Mouse (Mus musculus): Measurements from ENCODE around the gene Ugt1a6b. TPM values are rescaled to one million over a fixed set of nuclear protein-coding genes. Genes with fewer than 3 reads are reported as not detected.
"Not testable (repeated sequence)": the region's sequence is repeated elsewhere in the genome, so short reads cannot be mapped to it uniquely, and the experiment has no call there.

Ugt1a6b gene
- total RNA-seq, 2 experiments from 2014 or later = 3.5 to 12.0 TPM

- DNase-seq (ENCODE audit: low spot score in 2 of 2) = not testable (repeated sequence)
These were observed 17.5 kb downstream of the Ugt1a6b start for GRCm38 (mm10) chr1:88120550-88120949.

- DNase-seq (ENCODE audit: low spot score in 2 of 2) = not testable (repeated sequence)
These were observed 18.5 kb downstream of the Ugt1a6b start for GRCm38 (mm10) chr1:88121521-88121920.

- not testable (repeated sequence) for DNase-seq (ENCODE audit: low spot score in 2 of 2)
These were observed 22.8 kb downstream of the Ugt1a6b start for GRCm38 (mm10) chr1:88125827-88126360.

- not testable (repeated sequence) for DNase-seq (ENCODE audit: low spot score in 2 of 2)
These were observed 26.0 kb downstream of the Ugt1a6b start for GRCm38 (mm10) chr1:88129091-88129490.

- DNase-seq (ENCODE audit: low spot score in 2 of 2) = not testable (repeated sequence)
These were observed 27.2 kb downstream of the Ugt1a6b start for GRCm38 (mm10) chr1:88130223-88130622.

- no peak for DNase-seq (ENCODE audit: low spot score in 2 of 2)
These were observed 30.9 kb downstream of the Ugt1a6b start for GRCm38 (mm10) chr1:88133908-88134456.

- DNase-seq (ENCODE audit: low spot score in 2 of 2) = peak in 1 of 2 experiments; percentile 21
These were observed 31.5 kb downstream of the Ugt1a6b start, which contains the start of gene Ugt1a6a for GRCm38 (mm10) chr1:88134457-88135011. Ugt1a6a (plus strand) TSS chr1:88134809.

GRCm38 (mm10) chr1:88135229-88135904 is 32.3 kb downstream of the Ugt1a6b start:
- not testable (repeated sequence) for DNase-seq (ENCODE audit: low spot score in 2 of 2)

GRCm38 (mm10) chr1:88136646-88137045 is 33.6 kb downstream of the Ugt1a6b start:
- no peak for DNase-seq (ENCODE audit: low spot score in 2 of 2)

GRCm38 (mm10) chr1:88137264-88137663 is 34.2 kb downstream of the Ugt1a6b start:
- no peak for DNase-seq (ENCODE audit: low spot score in 2 of 2)

GRCm38 (mm10) chr1:88138145-88138544 is 35.1 kb downstream of the Ugt1a6b start:
- DNase-seq (ENCODE audit: low spot score in 2 of 2) = no peak

GRCm38 (mm10) chr1:88140492-88140891 is 37.4 kb downstream of the Ugt1a6b start:
- not testable (repeated sequence) for DNase-seq (ENCODE audit: low spot score in 2 of 2)

GRCm38 (mm10) chr1:88143966-88144675 is 41.1 kb downstream of the Ugt1a6b start:
- peak; percentile 29 to 45 for DNase-seq (ENCODE audit: low spot score in 2 of 2)

- DNase-seq (ENCODE audit: low spot score in 2 of 2) = not testable (repeated sequence)
These were observed 42.2 kb downstream of the Ugt1a6b start for GRCm38 (mm10) chr1:88145278-88145677.

GRCm38 (mm10) chr1:88150133-88150532 is 47.1 kb downstream of the Ugt1a6b start:
- DNase-seq (ENCODE audit: low spot score in 2 of 2) = not testable (repeated sequence)

- no peak for DNase-seq (ENCODE audit: low spot score in 2 of 2)
These were observed 55.4 kb downstream of the Ugt1a6b start for GRCm38 (mm10) chr1:88158430-88158829.

- no peak for DNase-seq (ENCODE audit: low spot score in 2 of 2)
These were observed 62.7 kb downstream of the Ugt1a6b start, which contains the start of gene Ugt1a5 for GRCm38 (mm10) chr1:88165711-88166110. Ugt1a5 (plus strand) TSS chr1:88166012.

GRCm38 (mm10) chr1:88172190-88172589 is 69.1 kb downstream of the Ugt1a6b start:
- not testable (repeated sequence) for DNase-seq (ENCODE audit: low spot score in 2 of 2)

- no peak for DNase-seq (ENCODE audit: low spot score in 2 of 2)
These were observed 76.6 kb downstream of the Ugt1a6b start for GRCm38 (mm10) chr1:88179657-88180056.

- DNase-seq (ENCODE audit: low spot score in 2 of 2) = no peak
These were observed 83.4 kb downstream of the Ugt1a6b start for GRCm38 (mm10) chr1:88186325-88186935.

GRCm38 (mm10) chr1:88192136-88192535 is 89.1 kb downstream of the Ugt1a6b start:
- DNase-seq (ENCODE audit: low spot score in 2 of 2) = no peak

All from adrenal gland, adult 18-20 months (tissue).